Mouse (Mus musculus) thymus, postnatal 14 days (tissue): ENCODE results near the gene Arih2.
"Not testable (repeated sequence)": the region's sequence is repeated elsewhere in the genome, so short reads cannot be mapped to it uniquely, and the experiment has no call there.

Experiments used
- DNase-seq: peaks from one replicate; pipeline ENCODE4 v3.0.0; 2021

Gene Arih2

GRCm38 (mm10) chr9:108648611-108649560 is at the start of gene Arih2:
Gene Arih2, minus strand, starts transcription at chr9:108649386.
- peak; percentile 93 for DNase-seq

DNA sequence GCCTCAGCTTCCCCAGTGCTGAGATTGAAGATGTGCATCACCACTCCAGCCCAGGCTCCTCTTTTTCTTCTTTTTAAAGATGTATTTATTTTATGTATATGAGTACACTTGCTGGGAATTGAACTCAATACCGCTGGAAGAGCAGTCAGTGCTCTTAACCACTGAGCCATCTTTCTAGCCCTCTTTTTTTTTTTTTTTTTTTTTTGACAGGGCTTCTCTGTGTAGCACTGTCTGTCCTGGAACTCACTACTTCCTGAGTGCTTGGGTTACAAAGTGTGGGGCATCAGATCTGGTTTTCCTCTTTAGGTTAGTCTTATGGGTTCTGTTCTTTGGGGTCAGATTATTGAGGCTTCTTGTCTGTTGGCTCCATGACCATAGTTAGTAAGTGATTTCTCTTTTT is 45.3 kb upstream of the Arih2 start:
- no peak for DNase-seq

- no peak for DNase-seq
These were observed 44.8 kb upstream of the Arih2 start for GRCm38 (mm10) chr9:108693946-108694345.

- DNase-seq, result peak; percentile 46
These were observed 43.2 kb upstream of the Arih2 start for GRCm38 (mm10) chr9:108692226-108693041.

GRCm38 (mm10) chr9:108691846-108692225 is 42.6 kb upstream of the Arih2 start:
- DNase-seq, result peak; percentile 65

DNA sequence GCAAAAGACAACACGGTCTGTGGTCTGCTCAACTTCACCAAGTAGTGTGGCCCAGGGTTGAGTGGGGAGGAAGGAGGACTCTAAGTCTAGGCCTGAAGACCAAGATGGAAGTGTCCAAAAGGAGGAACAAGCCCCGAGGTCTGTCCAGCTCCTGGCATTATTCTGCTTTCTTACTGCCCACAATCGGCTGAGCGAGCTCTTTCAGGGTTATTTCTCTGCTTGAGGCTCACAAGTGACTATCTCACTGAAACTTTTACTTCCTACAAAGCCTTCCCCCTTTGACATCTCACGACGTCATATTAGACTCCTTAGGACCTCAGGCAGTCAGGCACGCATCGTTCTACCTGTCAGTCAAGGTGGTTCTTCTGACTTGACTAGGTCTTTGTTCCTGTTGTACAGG is 42.2 kb upstream of the Arih2 start:
- DNase-seq, result no peak

DNA sequence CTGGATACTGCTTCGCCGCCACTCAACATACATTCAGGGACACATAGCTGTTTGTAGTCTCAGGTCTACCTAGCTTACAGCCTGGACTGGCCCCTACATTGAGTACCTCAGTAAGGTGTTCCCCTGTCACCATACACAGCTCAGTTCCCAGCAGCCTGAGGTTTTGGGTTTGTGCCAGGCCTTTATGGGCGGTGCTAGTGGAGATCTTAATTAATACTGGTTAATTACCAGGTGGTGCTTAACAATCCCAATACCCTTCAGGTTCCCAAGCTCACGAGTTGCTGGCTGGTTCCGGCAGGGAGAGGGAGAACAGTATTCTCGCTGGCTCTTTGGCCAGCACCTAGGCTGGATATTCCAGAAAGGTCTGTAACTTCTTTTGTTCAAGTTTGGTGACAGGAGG is 41.7 kb upstream of the Arih2 start:
- DNase-seq, result no peak

GRCm38 (mm10) chr9:108689993-108690392 is 40.8 kb upstream of the Arih2 start:
- no peak for DNase-seq

DNA sequence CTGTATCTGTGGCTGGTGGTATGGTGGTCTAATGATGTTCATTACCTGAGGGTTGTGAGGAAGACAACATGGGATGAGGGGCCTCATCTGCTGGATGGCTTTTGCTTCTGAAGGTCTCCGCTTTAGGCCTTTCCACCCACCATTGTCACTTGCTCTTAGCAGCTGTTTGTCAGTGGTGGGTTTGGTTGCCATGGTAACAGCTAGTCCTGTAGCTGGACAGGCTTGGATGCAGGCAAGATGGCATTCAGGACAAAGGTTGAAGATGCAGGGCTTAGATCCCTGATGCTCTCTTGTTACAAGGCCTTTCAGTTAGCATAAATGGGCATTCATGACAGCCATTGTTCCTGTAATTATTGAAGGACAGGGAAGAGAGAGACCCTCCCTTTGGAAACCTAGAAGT is 39.9 kb upstream of the Arih2 start, which contains the start of gene Prkar2a:
Gene Prkar2a (plus strand): TSS at position 209 of the 400 bp plus-strand sequence.
- no peak for DNase-seq

GRCm38 (mm10) chr9:108688451-108688850 is 39.3 kb upstream of the Arih2 start:
- no peak for DNase-seq

DNA sequence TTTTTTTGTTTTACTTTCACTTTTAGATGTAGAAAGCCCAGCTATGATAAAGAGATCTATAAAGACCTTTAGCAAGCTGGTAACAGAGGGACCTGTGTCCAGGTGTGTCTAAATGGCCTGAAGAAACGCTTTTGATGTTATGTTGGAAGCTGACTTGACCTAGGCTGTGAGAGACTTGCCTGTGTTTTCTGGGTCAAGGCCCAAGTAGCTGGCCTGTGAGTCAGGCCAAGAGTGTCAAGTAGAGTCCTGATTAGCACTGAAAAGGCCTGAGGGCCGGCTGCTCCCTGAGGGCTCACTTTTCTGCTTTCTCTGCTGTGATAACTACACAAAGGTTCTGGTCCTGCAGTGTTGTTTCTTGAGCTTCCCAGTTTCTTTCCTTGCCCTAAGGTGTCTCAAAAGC is 38.5 kb upstream of the Arih2 start:
- DNase-seq, result no peak

- DNase-seq, result no peak
These were observed 38.0 kb upstream of the Arih2 start for GRCm38 (mm10) chr9:108687181-108687580.

GRCm38 (mm10) chr9:108686475-108686887 is 37.3 kb upstream of the Arih2 start:
- no peak for DNase-seq

GRCm38 (mm10) chr9:108680026-108680425 is 30.8 kb upstream of the Arih2 start:
- no peak for DNase-seq

- peak; percentile 24 for DNase-seq
These were observed 24.0 kb upstream of the Arih2 start for GRCm38 (mm10) chr9:108673151-108673550.

DNA sequence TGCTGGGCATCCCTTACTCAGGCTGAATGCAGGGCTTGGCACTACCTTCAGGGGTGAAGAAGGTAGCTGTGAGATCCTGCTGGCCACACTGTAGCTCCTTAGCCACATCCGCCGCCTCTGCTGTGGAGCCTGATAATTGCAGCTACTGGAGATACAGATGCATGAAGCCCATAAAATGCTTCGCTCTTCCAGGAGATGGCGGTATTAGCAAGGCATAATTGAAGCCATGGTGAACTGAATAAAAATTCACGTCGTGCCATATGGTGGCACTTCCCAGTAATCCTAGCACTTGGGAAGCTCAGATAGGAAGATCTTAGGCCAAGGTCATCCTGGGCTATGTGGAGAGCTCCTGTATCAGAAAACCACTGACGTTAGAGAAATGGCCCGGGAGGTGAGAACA is 20.7 kb upstream of the Arih2 start:
- no peak for DNase-seq

DNA sequence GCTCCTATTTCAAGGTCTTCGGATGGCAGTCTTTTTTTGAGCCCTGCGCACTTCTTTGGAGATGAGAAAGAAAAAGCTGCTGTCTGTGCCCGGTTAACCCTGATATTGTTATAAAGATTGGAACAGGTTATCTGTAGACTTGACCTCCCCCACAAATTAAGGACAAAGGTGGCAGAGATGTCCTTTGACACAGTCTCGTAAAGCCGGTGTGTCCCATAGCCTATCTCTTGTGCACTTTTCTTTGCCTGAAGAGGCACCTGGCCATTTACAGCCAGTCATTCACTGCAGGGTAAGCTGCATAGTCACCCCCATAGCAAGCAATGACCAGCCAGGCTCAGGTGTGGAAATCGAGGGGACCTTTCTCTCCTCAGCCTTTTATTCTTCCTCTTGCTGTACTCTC is 13.5 kb upstream of the Arih2 start:
- no peak for DNase-seq

- peak; percentile 84 for DNase-seq
These were observed 12.8 kb upstream of the Arih2 start, which contains the start of gene Slc25a20 for GRCm38 (mm10) chr9:108661677-108662612. Gene Slc25a20, plus strand, starts transcription at chr9:108662088.

- DNase-seq, result not testable (repeated sequence)
These were observed 6.7 kb upstream of the Arih2 start for GRCm38 (mm10) chr9:108655865-108656264.

- DNase-seq, result no peak
These were observed 5.6 kb upstream of the Arih2 start for GRCm38 (mm10) chr9:108654566-108655464.
